Mouse (Mus musculus) heart, embryonic 12.5 days (tissue): ENCODE measurements around the gene Olfr1205. TPM values are rescaled to one million over a fixed set of nuclear protein-coding genes. Genes with fewer than 3 reads are reported as not detected.

Experiments used
- ATAC-seq: fragments of 200-750 bp; cut with Nextera tagmentation; 2 replicates; pipeline ENCODE4 v1.8.0; 2017; ENCODE audit warnings: moderate TSS enrichment, moderate library complexity; ENCODE audit not compliant: insufficient number of reproducible peaks, low FRiP score
- H3K27ac ChIP-seq: fragments of 300-500 bp; sonication (generic); 2 replicates; pipeline ENCODE4 v1.5.1; 2016; ENCODE audit warnings: mild to moderate bottlenecking, moderate library complexity; ENCODE audit not compliant: poor library complexity, severe bottlenecking
- H3K27me3 ChIP-seq: fragments of 300-500 bp; sonication (generic); replicated peaks from 2 replicates; pipeline ENCODE4 v1.6.1; 2016; ENCODE audit warnings: mild to moderate bottlenecking, moderate library complexity
- H3K36me3 ChIP-seq: fragments of 300-500 bp; sonication (generic); 2 replicates; pipeline ENCODE4 v1.6.1; 2016; ENCODE audit warnings: mild to moderate bottlenecking, moderate library complexity
- H3K4me1 ChIP-seq: fragments of 300-500 bp; sonication (generic); replicated peaks from 2 replicates; pipeline ENCODE4 v1.6.1; 2016; ENCODE audit warnings: mild to moderate bottlenecking
- H3K4me2 ChIP-seq: fragments of 300-500 bp; sonication (generic); 2 replicates; pipeline ENCODE4 v1.6.1; 2016; ENCODE audit warnings: mild to moderate bottlenecking, moderate library complexity
- H3K4me3 ChIP-seq: fragments of 300-500 bp; sonication (generic); 2 replicates; pipeline ENCODE4 v1.5.1; 2016; ENCODE audit warnings: mild to moderate bottlenecking
- H3K9ac ChIP-seq: fragments of 300-500 bp; sonication (generic); 2 replicates; pipeline ENCODE4 v1.6.1; 2016; ENCODE audit warnings: mild to moderate bottlenecking, moderate library complexity
- H3K9me3 ChIP-seq: fragments of 300-500 bp; sonication (generic); replicated peaks from 2 replicates; pipeline ENCODE4 v1.6.1; 2016; ENCODE audit warnings: mild to moderate bottlenecking, moderate library complexity
- WGBS: fragments of 180-500 bp; shearing (Covaris S2); methylation state at CpG from one replicate; pipeline ENCODE4 v1.1.7; 2016; 5-methylcytosine and 5-hydroxymethylcytosine counted together
- polyA plus RNA-seq: library from polyadenylated mRNA; unstranded; fragments of >200 nt; fragmentation: Nextera tagmentation; extraction: Ambion mirVana; gene quantifications from 2 replicates; pipeline ENCODE4 v1.2.1, GENCODE M21; 2016

The Olfr1205 gene
- not detected in 2 replicates for polyA plus RNA-seq

- Histone ChIP-seq H3K4me2 (no peak within 1 kb of the TSS), H3K4me1 (no peaks in the 10 kb centered on the region), H3K36me3 (no peaks in the 10 kb centered on the region), H3K4me3 (no peak within 1 kb of the TSS), H3K9ac (no peak within 1 kb of the TSS), H3K27me3 (no peaks in the 10 kb centered on the region), H3K9me3 (0 out of 2 replicates have a peak, but pooled peaks cover 4% of the 10 kb centered on the region), H3K27ac (no peak within 1 kb of the TSS)
- no peak for ATAC-seq
- 73% methylated on average over 2 of the region's 2 CpGs for WGBS
Measured at GRCm38 (mm10) chr2:88829437-88829836, at the start of gene Olfr1205. Gene Olfr1205 (plus strand): TSS chr2:88829737.

GRCm38 (mm10) chr2:88792736-88793135 is 36.8 kb upstream of the Olfr1205 start, which contains the start of gene Olfr1201:
Gene Olfr1201 (plus strand): TSS chr2:88793036.
- 79% methylated on average over 6 of the region's 6 CpGs for WGBS
- no peak for ATAC-seq

DNA sequence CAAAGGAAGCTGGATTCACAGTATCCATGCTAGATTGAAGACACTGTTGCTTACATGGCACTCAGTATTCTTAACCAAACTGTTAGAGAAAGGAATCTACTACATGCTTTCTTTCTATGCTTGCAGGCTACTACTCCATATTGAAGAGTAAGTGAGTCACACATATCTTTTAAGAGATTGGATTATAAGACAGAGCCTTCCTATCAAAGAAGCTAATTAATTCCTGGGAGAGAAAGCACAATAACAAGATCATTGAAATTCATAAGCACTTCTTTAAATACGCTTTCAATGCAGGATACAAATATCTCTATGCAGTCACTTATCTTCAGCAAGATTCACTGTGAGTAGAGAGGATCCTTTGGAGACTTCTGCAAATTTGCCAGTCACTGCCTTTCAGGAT is 15.3 kb upstream of the Olfr1205 start, which contains the start of gene Olfr1202:
Gene Olfr1202 (plus strand): TSS at position 301 of the 400 bp plus-strand sequence.
- Histone ChIP-seq H3K27me3 (no peaks in the 10 kb centered on the region), H3K4me1 (no peaks in the 10 kb centered on the region), H3K4me2 (no peak within 1 kb of the TSS), H3K4me3 (no peak within 1 kb of the TSS), H3K9me3 (no peaks in the 10 kb centered on the region), H3K9ac (no peak within 1 kb of the TSS), H3K27ac (no peak within 1 kb of the TSS), H3K36me3 (no peaks in the 10 kb centered on the region)
- 78% methylated on average over 1 of the region's 1 CpGs for WGBS
- ATAC-seq, result no peak

More at GRCm38 (mm10) chr2:88792736-88793135, 36.8 kb upstream of the Olfr1205 start, which contains the start of gene Olfr1201:
- H3K4me3 ChIP-seq, result no peak within 1 kb of the TSS
- H3K9ac ChIP-seq, result no peak within 1 kb of the TSS
- no peaks in the 10 kb centered on the region for H3K36me3 ChIP-seq
- 0 out of 2 replicates have a peak, but pooled peaks cover 9% of the 10 kb centered on the region for H3K9me3 ChIP-seq
- H3K27ac ChIP-seq, result no peak within 1 kb of the TSS
- no peaks in the 10 kb centered on the region for H3K4me1 ChIP-seq
- H3K27me3 ChIP-seq, result no peaks in the 10 kb centered on the region
- H3K4me2 ChIP-seq, result no peak within 1 kb of the TSS

- Histone ChIP-seq H3K27me3 (no peaks in the 10 kb centered on the region), H3K9me3 (no peaks in the 10 kb centered on the region), H3K9ac (no peak overlapping the region), H3K36me3 (no peaks in the 10 kb centered on the region), H3K4me1 (no peaks in the 10 kb centered on the region), H3K4me2 (no peak overlapping the region), H3K4me3 (no peak overlapping the region), H3K27ac (no peak overlapping the region)
- ATAC-seq, result no peak
- WGBS, result 69% methylated on average over 2 of the region's 2 CpGs
Measured at GRCm38 (mm10) chr2:88838477-88838876, 8.9 kb downstream of the Olfr1205 start.

- no peak for ATAC-seq
Measured at GRCm38 (mm10) chr2:88848992-88849391, 19.5 kb downstream of the Olfr1205 start, which contains the start of gene Olfr1204. Gene Olfr1204 (plus strand): TSS chr2:88849292.

GRCm38 (mm10) chr2:88862931-88863330 is 33.4 kb downstream of the Olfr1205 start, which contains the start of gene Olfr1206:
Gene Olfr1206 (plus strand): TSS chr2:88863231.
- no peak within 1 kb of the TSS for H3K9ac ChIP-seq
- H3K4me3 ChIP-seq, result no peak within 1 kb of the TSS
- H3K27ac ChIP-seq, result no peak within 1 kb of the TSS
- no peaks in the 10 kb centered on the region for H3K4me1 ChIP-seq
- no peak within 1 kb of the TSS for H3K4me2 ChIP-seq
- no peaks in the 10 kb centered on the region for H3K36me3 ChIP-seq
- ATAC-seq, result no peak
- WGBS, result 69% methylated on average over 2 of the region's 2 CpGs
- H3K9me3 ChIP-seq, result 0 out of 2 replicates have a peak, but pooled peaks cover 2% of the 10 kb centered on the region
- H3K27me3 ChIP-seq, result no peaks in the 10 kb centered on the region

More at GRCm38 (mm10) chr2:88848992-88849391, 19.5 kb downstream of the Olfr1205 start, which contains the start of gene Olfr1204:
- no peaks in the 10 kb centered on the region for H3K9me3 ChIP-seq
- no peaks in the 10 kb centered on the region for H3K4me1 ChIP-seq
- H3K36me3 ChIP-seq, result no peaks in the 10 kb centered on the region
- no peaks in the 10 kb centered on the region for H3K27me3 ChIP-seq
- WGBS, result 80% methylated on average over 1 of the region's 1 CpGs
- no peak within 1 kb of the TSS for H3K4me3 ChIP-seq
- H3K4me2 ChIP-seq, result no peak within 1 kb of the TSS
- no peak within 1 kb of the TSS for H3K27ac ChIP-seq
- H3K9ac ChIP-seq, result no peak within 1 kb of the TSS

Other genes with a start within 250 kb of the Olfr1205 start
- gene Olfr1189, start 243.3 kb upstream of the Olfr1205 start, polyA plus RNA-seq, result not detected in 2 replicates
- gene Olfr1191-ps1, start 189.2 kb upstream of the Olfr1205 start, polyA plus RNA-seq, result not detected in 2 replicates
- not detected in 2 replicates for gene Olfr1192-ps1, start 181.2 kb upstream of the Olfr1205 start, polyA plus RNA-seq
- gene Olfr1193, start 154.1 kb upstream of the Olfr1205 start, polyA plus RNA-seq, result not detected in 2 replicates
- not detected in 2 replicates for gene Olfr1195, start 140.6 kb upstream of the Olfr1205 start, polyA plus RNA-seq
- gene Olfr1196, start 125.1 kb upstream of the Olfr1205 start, polyA plus RNA-seq, result not detected in 2 replicates
- not detected in 2 replicates for gene Olfr1197, start 97.4 kb upstream of the Olfr1205 start, polyA plus RNA-seq
- gene Olfr1198, start 78.4 kb upstream of the Olfr1205 start, polyA plus RNA-seq, result not detected in 2 replicates
- not detected in 2 replicates for gene Olfr1199, start 69.3 kb upstream of the Olfr1205 start, polyA plus RNA-seq
- gene Olfr1200, start 59.2 kb upstream of the Olfr1205 start, polyA plus RNA-seq, result not detected in 2 replicates
- gene Olfr1201, start 36.7 kb upstream of the Olfr1205 start, polyA plus RNA-seq, result not detected in 2 replicates
- gene Olfr1202, start 15.2 kb upstream of the Olfr1205 start, polyA plus RNA-seq, result not detected in 2 replicates
- not detected in 2 replicates for gene Olfr1204, start 19.6 kb downstream of the Olfr1205 start, polyA plus RNA-seq
- not detected in 2 replicates for gene Olfr1206, start 33.5 kb downstream of the Olfr1205 start, polyA plus RNA-seq
- gene Olfr1208, start 72.6 kb downstream of the Olfr1205 start, polyA plus RNA-seq, result not detected in 2 replicates
- gene Olfr1209, start 85.4 kb downstream of the Olfr1205 start, polyA plus RNA-seq, result not detected in 2 replicates
- gene Olfr1211, start 108.4 kb downstream of the Olfr1205 start, polyA plus RNA-seq, result not detected in 2 replicates
- not detected in 2 replicates for gene Olfr1212, start 124.2 kb downstream of the Olfr1205 start, polyA plus RNA-seq
- gene Gm13762, start 150.5 kb downstream of the Olfr1205 start, polyA plus RNA-seq, result not detected in 2 replicates
- not detected in 2 replicates for gene Olfr1214, start 162.9 kb downstream of the Olfr1205 start, polyA plus RNA-seq
- not detected in 2 replicates for gene Olfr1215, start 177.2 kb downstream of the Olfr1205 start, polyA plus RNA-seq
- not detected in 2 replicates for gene Olfr1216, start 188.6 kb downstream of the Olfr1205 start, polyA plus RNA-seq
- not detected in 2 replicates for gene Olfr1217, start 202.3 kb downstream of the Olfr1205 start, polyA plus RNA-seq
- gene Olfr1218, start 231.4 kb downstream of the Olfr1205 start, polyA plus RNA-seq, result not detected in 2 replicates